Mouse (Mus musculus): ENCODE data around the gene Zfp423. TPM values are rescaled to one million over a fixed set of nuclear protein-coding genes. Genes with fewer than 3 reads are reported as not detected.

Zfp423 gene
- polyA plus RNA-seq, 1 experiment from 2014 or later: 6.1 TPM

- Histone ChIP-seq H3K4me1 (replicated peaks; ENCODE audit: insufficient read depth, low read length) (peaks cover 38% of the 10 kb centered on the region), H3K4me3 (replicated peaks; ENCODE audit: low read depth, low read length) (no peak overlapping the region), H3K27me3 (ENCODE audit: insufficient read depth, low read length) (no peaks in the 10 kb centered on the region), H3K27ac (no peak overlapping the region), H3K36me3 (ENCODE audit: insufficient read depth, low read length) (no peaks in the 10 kb centered on the region), H3K9ac (ENCODE audit: low read depth, low read length) (no peak overlapping the region), H3K4me2 (ENCODE audit: low read length) (no peak overlapping the region), H3K9me3 (replicated peaks; ENCODE audit: low read length) (no peaks in the 10 kb centered on the region)
- TF ChIP-seq CTCF (IDR thresholded peaks at IDR 0.05; ENCODE audit: low read depth): no peak
- WGBS: 70% methylated on average over 13 of the region's 13 CpGs
- ATAC-seq (replicated peaks; ENCODE audit: low FRiP score, low read depth): no peak
- no peak for DNase-seq (ENCODE audit: low spot score)
Observed at GRCm38 (mm10) chr8:87833339-87833738, 126.1 kb downstream of the Zfp423 start.

DNA sequence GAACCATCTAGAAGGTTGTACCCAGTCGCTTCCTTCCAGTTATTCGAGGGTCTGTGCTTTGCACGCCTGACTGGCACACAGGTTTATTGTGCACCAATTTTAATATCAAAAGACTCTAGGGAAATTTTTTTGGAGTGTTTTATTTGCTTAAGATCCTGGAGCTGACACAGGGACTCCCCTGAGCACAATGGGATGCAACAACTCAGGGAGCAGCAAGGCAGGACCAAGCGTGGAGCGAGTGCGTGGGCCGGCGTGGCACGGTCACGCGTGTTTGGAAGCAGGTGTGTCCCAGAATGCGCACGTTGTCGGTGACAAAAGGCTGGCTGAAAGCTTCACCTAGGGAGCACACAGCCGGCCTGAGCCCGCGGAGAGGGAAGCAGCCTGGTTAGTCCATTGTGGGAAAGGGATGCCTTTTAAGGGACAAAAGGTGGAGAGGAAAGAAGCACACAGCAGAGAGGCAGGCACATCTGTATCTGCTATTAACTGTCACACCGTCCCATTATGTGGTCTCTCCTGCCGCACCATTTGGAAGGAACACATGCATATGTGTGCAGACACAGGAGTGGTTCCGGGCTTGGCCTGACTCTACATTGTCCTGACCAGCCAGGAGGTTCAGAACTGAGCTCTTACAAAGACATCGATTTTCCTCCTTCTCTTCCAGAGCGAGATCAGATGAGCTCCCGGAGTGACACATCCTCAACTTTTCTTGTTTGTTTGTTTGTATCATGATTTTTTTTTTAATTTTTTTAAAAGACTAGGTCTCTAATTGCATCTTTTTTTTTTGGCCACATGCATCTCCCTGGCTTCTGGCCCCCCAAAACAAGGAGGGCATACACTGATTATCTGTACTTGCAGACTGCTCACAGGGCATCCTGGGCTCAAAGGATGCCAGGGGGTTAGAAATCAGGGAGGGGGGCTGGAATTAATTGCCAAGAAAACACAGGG lies 126.7 kb downstream of the Zfp423 start:
- peaks cover 38% of the 10 kb centered on the region for H3K4me1 ChIP-seq (replicated peaks; ENCODE audit: insufficient read depth, low read length)
- H3K4me3 ChIP-seq (replicated peaks; ENCODE audit: low read depth, low read length): no peak overlapping the region
- ATAC-seq (replicated peaks; ENCODE audit: low FRiP score, low read depth): no peak
- H3K27me3 ChIP-seq (ENCODE audit: insufficient read depth, low read length): no peaks in the 10 kb centered on the region
- no peaks in the 10 kb centered on the region for H3K36me3 ChIP-seq (ENCODE audit: insufficient read depth, low read length)
- no peak overlapping the region for H3K9ac ChIP-seq (ENCODE audit: low read depth, low read length)
- no peak for TF ChIP-seq CTCF (IDR thresholded peaks at IDR 0.05; ENCODE audit: low read depth)
- no peaks in the 10 kb centered on the region for H3K9me3 ChIP-seq (replicated peaks; ENCODE audit: low read length)
- H3K4me2 ChIP-seq (ENCODE audit: low read length): no peak overlapping the region
- WGBS: 70% methylated on average over 23 of the region's 23 CpGs
- no peak overlapping the region for H3K27ac ChIP-seq
- no peak for DNase-seq (ENCODE audit: low spot score)

GRCm38 (mm10) chr8:87831567-87831966 lies 127.8 kb downstream of the Zfp423 start:
- no peak for TF ChIP-seq CTCF (IDR thresholded peaks at IDR 0.05; ENCODE audit: low read depth)
- no peaks in the 10 kb centered on the region for H3K9me3 ChIP-seq (replicated peaks; ENCODE audit: low read length)
- peak; percentile 61 for ATAC-seq (replicated peaks; ENCODE audit: low FRiP score, low read depth)
- H3K27ac ChIP-seq: peak overlapping the region; percentile 68
- peaks cover 34% of the 10 kb centered on the region for H3K4me1 ChIP-seq (replicated peaks; ENCODE audit: insufficient read depth, low read length)
- H3K36me3 ChIP-seq (ENCODE audit: insufficient read depth, low read length): no peaks in the 10 kb centered on the region
- H3K9ac ChIP-seq (ENCODE audit: low read depth, low read length): 0 out of 2 replicates have a peak overlapping the region, but pooled peaks have one; percentile 41
- H3K4me3 ChIP-seq (replicated peaks; ENCODE audit: low read depth, low read length): no peak overlapping the region
- DNase-seq (ENCODE audit: low spot score): no peak
- 13% methylated on average over 5 of the region's 5 CpGs for WGBS
- H3K4me2 ChIP-seq (ENCODE audit: low read length): no peak overlapping the region
- no peaks in the 10 kb centered on the region for H3K27me3 ChIP-seq (ENCODE audit: insufficient read depth, low read length)

GRCm38 (mm10) chr8:87831116-87831515 lies 128.3 kb downstream of the Zfp423 start:
- Histone ChIP-seq H3K27me3 (ENCODE audit: insufficient read depth, low read length) (no peaks in the 10 kb centered on the region), H3K4me1 (replicated peaks; ENCODE audit: insufficient read depth, low read length) (peaks cover 32% of the 10 kb centered on the region), H3K4me2 (ENCODE audit: low read length) (no peak overlapping the region), H3K4me3 (replicated peaks; ENCODE audit: low read depth, low read length) (no peak overlapping the region), H3K27ac (peak overlapping the region; percentile 68), H3K9me3 (replicated peaks; ENCODE audit: low read length) (no peaks in the 10 kb centered on the region), H3K36me3 (ENCODE audit: insufficient read depth, low read length) (no peaks in the 10 kb centered on the region), H3K9ac (ENCODE audit: low read depth, low read length) (no peak overlapping the region)
- 0 out of 2 replicates have a peak, but pooled peaks have one; percentile 11 for ATAC-seq (replicated peaks; ENCODE audit: low FRiP score, low read depth)
- no peak for TF ChIP-seq CTCF (IDR thresholded peaks at IDR 0.05; ENCODE audit: low read depth)
- 13% methylated on average over 9 of the region's 9 CpGs for WGBS
- peak; percentile 69 for DNase-seq (ENCODE audit: low spot score)

- Histone ChIP-seq H3K4me3 (replicated peaks; ENCODE audit: low read depth, low read length) (no peak overlapping the region), H3K9ac (ENCODE audit: low read depth, low read length) (no peak overlapping the region), H3K36me3 (ENCODE audit: insufficient read depth, low read length) (no peaks in the 10 kb centered on the region), H3K27me3 (ENCODE audit: insufficient read depth, low read length) (no peaks in the 10 kb centered on the region), H3K27ac (no peak overlapping the region), H3K9me3 (replicated peaks; ENCODE audit: low read length) (no peaks in the 10 kb centered on the region), H3K4me2 (ENCODE audit: low read length) (no peak overlapping the region), H3K4me1 (replicated peaks; ENCODE audit: insufficient read depth, low read length) (peaks cover 25% of the 10 kb centered on the region)
- ATAC-seq (replicated peaks; ENCODE audit: low FRiP score, low read depth) (peak; percentile 30; the same call in 1 of the 2 replicates), DNase-seq (ENCODE audit: low spot score) (peak; percentile 61)
- 22% methylated on average over 6 of the region's 6 CpGs for WGBS
- peak; percentile 66 for TF ChIP-seq CTCF (IDR thresholded peaks at IDR 0.05; ENCODE audit: low read depth)
Observed at GRCm38 (mm10) chr8:87830200-87830599, 129.2 kb downstream of the Zfp423 start.

- 89% methylated on average over 9 of the region's 9 CpGs for WGBS
- DNase-seq (ENCODE audit: low spot score) (no peak), ATAC-seq (replicated peaks; ENCODE audit: low FRiP score, low read depth) (no peak)
Observed at GRCm38 (mm10) chr8:87826013-87826660, 133.3 kb downstream of the Zfp423 start.

More at GRCm38 (mm10) chr8:87826013-87826660, 133.3 kb downstream of the Zfp423 start:
- Histone ChIP-seq H3K4me2 (ENCODE audit: low read length) (no peak overlapping the region), H3K9ac (ENCODE audit: low read depth, low read length) (no peak overlapping the region), H3K27me3 (ENCODE audit: insufficient read depth, low read length) (no peaks in the 10 kb centered on the region), H3K4me1 (replicated peaks; ENCODE audit: insufficient read depth, low read length) (peaks cover 18% of the 10 kb centered on the region), H3K27ac (no peak overlapping the region), H3K9me3 (replicated peaks; ENCODE audit: low read length) (no peaks in the 10 kb centered on the region), H3K36me3 (ENCODE audit: insufficient read depth, low read length) (no peaks in the 10 kb centered on the region), H3K4me3 (replicated peaks; ENCODE audit: low read depth, low read length) (no peak overlapping the region)
- TF ChIP-seq CTCF (IDR thresholded peaks at IDR 0.05; ENCODE audit: low read depth): no peak

Data from kidney, postnatal 0 days (tissue).